Mouse (Mus musculus): Measurements from ENCODE around the gene Dpp6.

Gene Dpp6

DNA sequence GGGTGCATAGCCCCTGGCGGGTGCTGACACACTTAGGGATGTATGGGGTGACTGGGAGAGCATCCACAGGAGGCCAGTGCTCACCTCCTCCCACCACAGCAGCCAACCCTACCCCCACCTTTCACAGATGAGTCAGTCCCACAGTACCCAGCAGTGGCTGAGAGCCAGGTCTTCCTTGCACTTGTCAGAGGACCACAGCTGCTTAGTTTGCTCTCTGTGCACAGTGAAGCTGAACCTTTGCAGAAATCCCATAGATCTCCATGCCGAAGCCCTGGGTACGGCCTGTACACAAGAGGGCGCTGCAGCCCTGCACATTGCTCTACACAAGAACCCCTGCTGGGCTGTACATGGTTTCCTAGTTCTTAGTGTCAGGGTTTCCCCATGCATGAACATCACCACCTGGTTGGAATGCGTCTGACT is 860.3 kb downstream of the Dpp6 start:
- no peak for DNase-seq (ENCODE audit: low spot score)

- no peak for DNase-seq (ENCODE audit: low spot score)
Measured at GRCm38 (mm10) chr5:27679151-27679550, 862.1 kb downstream of the Dpp6 start.

DNA sequence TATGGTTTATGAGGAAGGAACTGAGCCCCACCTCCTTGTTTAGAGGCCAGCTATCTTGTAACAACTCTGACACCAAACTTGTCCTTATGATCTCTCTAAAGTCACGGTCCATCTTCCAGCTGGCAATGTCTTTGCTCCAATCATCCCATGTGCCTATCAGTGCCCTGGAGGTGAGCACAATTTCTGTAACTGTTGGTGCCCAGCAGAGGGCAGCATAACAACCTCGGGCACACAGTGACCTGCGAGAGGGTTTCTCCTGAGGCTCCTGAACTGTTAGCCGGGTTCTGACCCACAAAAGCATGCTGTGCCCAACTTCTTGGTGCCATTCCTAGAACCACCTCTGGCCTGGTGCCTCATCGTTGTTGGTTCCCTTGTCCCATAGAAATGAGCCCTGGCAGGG is 863.5 kb downstream of the Dpp6 start:
- DNase-seq (ENCODE audit: low spot score), result no peak

DNA sequence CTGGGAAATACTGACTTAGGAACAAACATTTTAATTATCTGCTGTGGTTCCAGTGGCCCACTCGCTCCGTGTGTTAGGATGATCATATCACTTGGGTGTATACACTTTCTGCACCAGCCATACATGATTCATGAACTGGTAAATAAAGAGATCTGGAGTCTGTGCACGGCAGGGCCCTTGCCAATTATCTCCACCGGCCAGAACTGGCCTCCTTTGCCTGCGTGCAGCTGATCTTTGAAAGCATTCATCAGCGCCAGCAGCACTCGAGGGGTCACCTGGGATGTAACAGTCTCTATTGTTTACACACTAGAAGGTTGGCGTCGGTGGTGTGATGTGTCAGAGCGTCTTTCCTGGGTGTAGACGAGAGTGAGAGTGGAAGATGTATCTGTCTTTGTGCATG is 868.2 kb downstream of the Dpp6 start:
- DNase-seq (ENCODE audit: low spot score), result no peak

DNA sequence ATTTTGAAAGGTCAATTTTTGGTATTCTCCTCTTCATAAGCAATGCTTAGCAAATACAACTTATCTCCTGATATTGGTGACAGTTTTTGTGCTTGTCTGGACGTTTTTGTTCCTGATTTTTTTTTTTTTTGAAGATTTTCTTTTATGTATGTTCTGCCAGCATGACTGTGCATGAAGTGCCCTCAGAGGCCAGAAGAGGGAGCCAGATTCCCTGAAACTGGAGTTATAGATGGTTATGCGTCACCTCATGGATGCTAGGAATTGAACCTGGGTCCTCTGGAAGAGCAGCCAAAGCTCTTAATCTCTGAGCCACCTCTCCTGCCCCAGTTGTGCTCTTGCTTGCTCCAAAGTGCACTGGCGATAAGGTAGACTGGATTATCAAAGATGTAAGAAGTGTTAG is 868.9 kb downstream of the Dpp6 start:
- DNase-seq (ENCODE audit: low spot score), result no peak

- no peak for DNase-seq (ENCODE audit: low spot score)
Measured at GRCm38 (mm10) chr5:27687311-27687710, 870.3 kb downstream of the Dpp6 start.

DNA sequence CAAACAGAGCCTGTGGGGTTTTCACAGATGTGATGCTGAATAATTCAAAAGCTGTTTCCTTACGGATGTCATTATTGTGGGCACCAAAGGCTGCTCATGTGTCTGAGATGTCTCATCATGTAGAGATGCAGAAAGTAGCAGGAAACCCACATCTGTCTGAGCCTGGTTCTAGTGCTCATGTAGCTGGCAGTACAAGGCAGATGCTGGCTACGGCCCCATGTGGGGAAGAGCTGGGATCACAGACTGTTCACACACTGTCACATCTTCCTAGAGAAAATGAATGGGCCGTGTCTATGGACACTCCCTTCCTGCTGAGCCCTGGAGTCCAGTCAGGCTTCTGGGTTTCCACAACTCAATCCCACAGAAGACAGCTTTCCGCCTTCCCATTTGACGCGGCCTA is 885.5 kb downstream of the Dpp6 start:
- no peak for DNase-seq (ENCODE audit: low spot score)

DNA sequence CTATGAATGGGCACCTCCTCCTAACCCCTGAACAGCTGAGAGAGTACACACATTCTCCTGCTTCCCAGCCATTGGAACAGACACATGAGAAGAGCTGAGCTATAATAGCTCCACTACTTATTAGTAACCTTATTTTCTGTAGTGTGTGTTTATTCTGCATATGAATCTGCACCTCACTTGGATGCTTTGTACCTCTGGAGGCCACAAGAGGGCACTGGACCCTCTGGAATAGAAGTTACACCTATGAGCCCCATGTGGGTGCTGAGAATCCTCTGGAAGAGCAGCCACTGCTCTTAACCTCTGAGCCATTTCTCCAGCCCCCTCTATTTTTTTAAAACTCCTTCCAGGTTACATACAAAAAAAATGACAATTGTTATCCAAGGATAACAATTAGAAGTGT is 888.0 kb downstream of the Dpp6 start:
- DNase-seq (ENCODE audit: low spot score), result no peak

DNA sequence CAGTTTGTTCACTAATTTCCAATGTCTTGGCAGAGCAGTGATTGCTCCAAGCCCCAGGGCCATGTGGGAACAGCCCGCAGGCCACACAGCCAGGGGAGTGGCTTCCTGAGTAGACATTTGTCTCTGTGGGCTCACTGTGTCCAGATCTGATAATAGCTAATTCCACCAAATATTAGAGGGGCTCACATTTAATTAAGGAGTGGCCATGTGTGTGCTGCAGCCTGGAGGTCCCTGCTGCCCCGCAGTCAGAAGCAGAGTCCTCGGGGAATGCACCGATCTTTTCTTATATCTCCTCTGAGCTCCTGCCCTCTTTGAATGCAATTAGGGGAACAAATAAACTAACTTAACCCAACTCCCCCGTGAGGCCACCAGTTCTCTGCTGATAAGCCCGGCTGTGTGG is 889.5 kb downstream of the Dpp6 start:
- DNase-seq (ENCODE audit: low spot score), result no peak

DNA sequence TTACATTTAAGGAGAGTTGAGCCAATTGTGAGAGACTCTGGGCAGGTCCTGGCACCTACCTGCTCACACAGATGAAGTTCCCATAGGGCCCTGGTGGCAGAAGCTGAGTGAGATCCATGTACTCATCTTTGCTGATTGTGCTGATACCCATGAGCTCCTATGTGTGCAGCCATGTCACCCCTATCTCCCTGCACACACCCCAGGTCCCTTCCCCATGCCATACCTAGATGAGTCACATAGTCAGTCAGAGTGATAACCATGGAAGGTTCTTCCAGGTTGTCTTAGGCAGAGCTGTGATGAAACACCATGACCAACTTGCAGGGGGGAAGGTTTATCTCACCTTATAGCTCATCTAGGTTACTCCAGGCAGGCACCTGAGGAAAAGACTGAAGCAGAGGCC is 890.3 kb downstream of the Dpp6 start:
- no peak for DNase-seq (ENCODE audit: low spot score)

DNA sequence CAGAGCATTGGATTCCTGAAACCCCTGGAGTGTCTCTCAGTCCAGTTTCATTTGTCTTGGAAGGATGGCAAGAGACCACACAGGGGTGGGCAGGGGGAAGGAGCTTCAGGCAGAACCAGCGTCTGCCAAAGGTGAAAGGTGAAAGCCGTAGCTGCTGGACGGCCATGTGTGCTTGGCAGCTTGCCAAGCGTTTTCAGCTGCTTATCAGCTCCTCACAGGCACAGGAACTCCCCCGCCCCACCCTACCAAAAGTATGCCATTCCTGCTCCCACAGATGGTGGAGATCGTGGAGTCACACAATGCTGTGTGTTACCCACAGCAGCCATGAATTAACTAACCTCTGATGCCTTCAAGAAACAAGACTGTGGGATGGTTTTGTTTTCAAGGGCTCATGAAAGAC is 891.2 kb downstream of the Dpp6 start:
- no peak for DNase-seq (ENCODE audit: low spot score)

GRCm38 (mm10) chr5:27711461-27712192 is 894.6 kb downstream of the Dpp6 start:
- DNase-seq (ENCODE audit: low spot score), result no peak

DNA sequence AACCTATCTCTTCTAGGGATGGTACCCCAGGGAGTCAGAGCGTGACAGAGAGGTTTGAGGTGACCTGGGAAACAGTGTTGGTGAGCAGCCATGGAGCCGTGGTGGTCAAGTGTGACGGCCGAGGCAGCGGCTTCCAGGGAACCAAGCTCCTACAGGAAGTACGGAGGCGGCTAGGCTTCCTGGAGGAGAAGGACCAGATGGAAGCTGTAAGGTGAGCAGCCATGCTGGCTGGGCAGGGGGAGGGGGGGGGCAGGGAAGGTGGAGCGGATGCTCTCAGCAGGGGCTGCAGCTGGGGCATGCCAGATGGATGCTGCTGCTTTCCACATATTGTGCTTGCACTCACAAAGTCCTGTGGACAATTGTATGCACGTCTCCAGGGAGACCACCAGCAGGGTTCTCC is 897.4 kb downstream of the Dpp6 start:
- no peak for DNase-seq (ENCODE audit: low spot score)

DNA sequence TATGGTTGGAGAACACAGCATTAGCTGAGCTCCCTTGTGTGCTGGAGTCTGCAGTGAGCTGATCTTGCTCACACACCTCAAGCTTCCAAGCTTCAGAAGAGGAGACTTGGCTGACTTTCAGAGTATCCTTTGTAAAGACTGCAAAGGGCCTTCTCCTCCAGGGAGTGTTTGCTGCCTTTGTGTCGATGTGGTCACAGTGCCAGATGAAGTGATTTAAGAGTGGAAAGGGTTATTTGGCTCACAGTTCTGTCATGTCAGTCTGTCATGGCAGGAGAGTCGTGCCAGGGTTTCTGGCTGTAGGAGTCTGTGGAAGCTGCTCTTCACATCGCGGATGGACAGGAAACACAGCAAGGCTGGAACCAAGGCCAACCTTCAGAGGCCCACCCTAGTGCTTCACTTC is 899.0 kb downstream of the Dpp6 start:
- no peak for DNase-seq (ENCODE audit: low spot score)

DNA sequence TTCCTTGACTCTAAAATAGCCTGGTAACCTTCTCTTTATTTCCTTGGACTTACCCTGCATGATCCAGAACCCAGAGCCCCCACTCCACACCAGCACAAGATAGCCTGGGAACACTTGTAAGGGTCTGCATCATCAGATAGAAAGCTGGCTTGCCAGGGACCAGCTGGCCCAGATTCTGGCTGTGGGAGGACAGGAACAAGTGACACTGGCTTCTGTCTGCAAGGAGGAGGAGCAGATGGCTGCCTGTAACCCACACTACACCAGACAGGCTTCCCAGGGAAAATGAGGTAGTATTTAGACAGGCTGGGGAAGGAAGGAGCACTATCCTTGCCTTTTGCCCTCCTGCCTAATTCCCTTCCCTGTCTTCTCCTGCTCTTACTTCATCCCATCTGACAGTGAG is 900.3 kb downstream of the Dpp6 start:
- no peak for DNase-seq (ENCODE audit: low spot score)

GRCm38 (mm10) chr5:27719311-27719710 is 902.3 kb downstream of the Dpp6 start:
- no peak for DNase-seq (ENCODE audit: low spot score)

GRCm38 (mm10) chr5:27724460-27724859 is 907.5 kb downstream of the Dpp6 start:
- no peak for DNase-seq (ENCODE audit: low spot score)

DNA sequence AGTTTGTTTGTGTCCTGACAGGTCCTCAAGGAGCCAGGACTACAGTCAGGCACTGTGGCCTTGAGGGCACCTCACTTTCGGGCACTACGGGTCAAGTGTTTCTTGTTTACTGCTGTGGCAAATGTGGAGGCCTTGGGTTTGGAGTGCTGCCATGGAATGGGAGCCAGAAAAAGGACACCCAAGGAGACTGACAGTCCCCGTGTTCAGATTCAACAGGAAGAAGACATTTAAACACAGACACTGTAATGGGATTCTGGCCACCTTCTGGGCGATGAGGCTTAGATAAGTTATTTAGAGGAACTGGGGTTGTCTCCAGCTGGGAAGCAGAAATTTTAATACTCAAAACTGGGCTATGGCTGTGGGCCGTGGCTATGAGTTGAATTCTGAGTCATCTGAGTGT is 913.7 kb downstream of the Dpp6 start:
- no peak for DNase-seq (ENCODE audit: low spot score)

- no peak for DNase-seq (ENCODE audit: low spot score)
Measured at GRCm38 (mm10) chr5:27731392-27731791, 914.4 kb downstream of the Dpp6 start.

DNA sequence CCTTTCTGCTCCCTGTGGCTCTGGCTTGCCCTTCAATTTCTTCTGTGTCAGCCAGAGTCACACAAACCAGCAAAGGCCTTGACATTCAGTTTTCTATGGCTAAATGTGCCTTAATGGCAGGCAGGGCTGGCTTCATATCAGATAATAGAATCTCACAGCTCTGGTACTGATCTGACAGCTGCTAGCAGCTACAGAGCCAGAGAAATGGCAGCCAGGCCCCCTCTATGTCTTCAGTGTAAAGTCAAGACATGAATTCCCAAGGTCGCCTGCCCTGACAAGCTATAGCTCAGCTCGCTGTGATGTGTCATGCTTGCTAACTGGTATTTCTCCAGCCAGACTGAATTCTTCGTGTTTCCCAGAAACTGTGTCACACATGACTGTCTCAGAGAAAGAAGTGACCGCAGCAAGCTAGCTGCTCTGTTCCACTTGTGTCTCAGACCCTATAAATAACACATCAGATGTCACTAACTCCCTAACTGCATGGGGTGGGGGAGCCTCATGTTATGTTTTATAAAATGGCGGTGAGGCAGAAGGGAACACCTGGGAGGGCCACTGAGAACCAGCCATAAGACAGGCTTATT is 915.4 kb downstream of the Dpp6 start:
- DNase-seq (ENCODE audit: low spot score), result no peak

GRCm38 (mm10) chr5:27737168-27737567 is 920.2 kb downstream of the Dpp6 start:
- no peak for DNase-seq (ENCODE audit: low spot score)

- no peak for DNase-seq (ENCODE audit: low spot score)
Measured at GRCm38 (mm10) chr5:27739216-27739615, 922.2 kb downstream of the Dpp6 start.

GRCm38 (mm10) chr5:27744944-27745343 is 927.9 kb downstream of the Dpp6 start:
- DNase-seq (ENCODE audit: low spot score), result no peak

DNA sequence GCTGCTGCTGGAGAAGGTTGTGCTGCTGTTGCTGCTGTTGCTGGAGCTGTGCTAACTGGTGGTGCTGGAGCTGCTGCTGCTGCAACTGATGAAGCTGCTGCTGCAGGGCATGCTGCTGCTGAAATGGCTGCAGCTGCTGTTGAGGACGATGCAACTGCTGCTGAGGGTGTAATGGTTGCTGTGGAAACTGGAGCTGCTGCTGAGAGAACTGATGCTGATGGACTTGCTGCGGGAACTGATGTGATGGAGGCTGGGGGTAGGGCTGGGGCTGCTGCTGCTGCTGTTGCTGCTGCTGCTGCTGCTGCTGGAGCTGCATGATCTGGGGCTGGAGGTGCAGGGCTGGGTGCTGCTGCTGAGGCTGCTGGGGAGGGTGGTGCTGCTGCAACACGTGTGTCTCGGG is 948.8 kb downstream of the Dpp6 start:
- DNase-seq (ENCODE audit: low spot score), result no peak

Measured in urinary bladder, postnatal 10 days (tissue).